Mouse (Mus musculus): ENCODE results near the gene Cd248.

Cd248 gene

GRCm38 (mm10) chr19:5052166-5052822, 15.6 kb upstream of the Cd248 start:
- peak; percentile 68 to 75 for DNase-seq

DNA sequence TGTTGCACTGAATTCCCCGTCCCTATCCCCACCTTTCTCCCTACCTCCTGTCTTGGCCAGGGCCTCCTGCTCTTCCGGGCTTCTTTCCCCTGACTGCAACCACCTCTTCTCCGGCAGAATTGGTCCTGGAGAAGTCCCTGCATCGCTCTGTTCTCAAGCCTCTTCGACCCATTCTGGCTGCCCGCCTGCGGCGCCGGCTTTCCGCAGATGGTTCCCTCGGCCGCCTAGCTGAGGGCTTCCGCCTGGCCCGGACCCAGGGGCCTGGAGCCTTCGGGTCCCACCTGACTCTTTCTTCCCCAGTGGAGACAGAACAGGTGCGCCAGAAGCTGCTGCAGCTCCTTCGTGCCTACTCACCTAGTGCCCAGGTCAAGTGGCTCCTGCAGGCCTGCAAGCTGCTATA, 15.0 kb upstream of the Cd248 start:
- peak; percentile 73 for DNase-seq

- DNase-seq, result peak; percentile 81 to 87
These were observed 14.0 kb upstream of the Cd248 start for GRCm38 (mm10) chr19:5053909-5054308.

- peak; percentile 77 to 80 for DNase-seq
These were observed 11.6 kb upstream of the Cd248 start for GRCm38 (mm10) chr19:5056251-5056650.

- no peak for DNase-seq
These were observed 9.8 kb upstream of the Cd248 start for GRCm38 (mm10) chr19:5057876-5058775.

DNA sequence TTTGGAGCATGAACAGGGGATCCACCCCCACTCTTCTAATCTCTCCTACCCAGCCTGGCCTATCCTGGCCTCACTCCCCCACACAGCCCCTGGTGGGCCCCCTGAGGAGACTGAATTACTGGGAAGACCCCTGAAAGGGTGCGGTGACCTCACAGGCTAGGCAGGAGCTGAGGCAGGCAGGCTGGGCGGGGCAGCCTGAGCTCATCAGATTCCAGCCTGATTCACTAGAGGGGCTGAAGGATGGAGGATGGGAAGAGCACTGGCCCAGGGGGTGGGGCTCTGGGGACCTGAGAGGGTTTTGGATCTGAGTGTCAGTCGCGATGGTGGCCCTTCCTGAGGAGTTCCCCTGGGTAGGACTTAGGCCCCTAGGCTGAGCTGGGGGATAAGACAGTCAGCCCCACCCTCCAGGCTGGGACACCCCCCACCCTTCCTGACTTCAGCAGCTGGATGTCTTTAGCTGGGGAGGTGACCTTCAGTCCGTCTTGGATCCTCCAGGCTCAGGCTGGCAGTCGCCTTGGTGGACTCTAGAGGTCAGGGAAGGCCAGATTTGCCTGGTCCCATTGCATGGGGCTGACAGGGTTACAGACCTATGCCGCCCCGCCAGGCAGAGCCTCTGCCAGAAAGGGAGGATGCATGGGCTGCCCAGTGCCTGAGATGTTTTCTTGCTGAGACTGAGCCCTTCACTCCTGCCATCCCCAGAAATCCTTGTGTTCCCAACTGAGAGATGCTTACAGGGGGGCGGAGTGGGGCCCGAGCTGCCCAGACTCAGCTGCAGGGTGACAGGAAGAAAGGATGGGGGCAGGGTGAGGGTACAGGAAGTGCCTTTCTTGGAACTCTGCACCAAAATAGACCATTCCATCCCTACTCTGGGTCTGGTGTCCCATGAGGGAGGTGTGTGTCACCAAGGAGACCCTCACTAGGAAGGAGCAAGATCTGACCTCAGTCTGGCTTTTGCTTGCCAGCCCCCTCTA, 8.8 kb upstream of the Cd248 start:
- no peak for DNase-seq

DNA sequence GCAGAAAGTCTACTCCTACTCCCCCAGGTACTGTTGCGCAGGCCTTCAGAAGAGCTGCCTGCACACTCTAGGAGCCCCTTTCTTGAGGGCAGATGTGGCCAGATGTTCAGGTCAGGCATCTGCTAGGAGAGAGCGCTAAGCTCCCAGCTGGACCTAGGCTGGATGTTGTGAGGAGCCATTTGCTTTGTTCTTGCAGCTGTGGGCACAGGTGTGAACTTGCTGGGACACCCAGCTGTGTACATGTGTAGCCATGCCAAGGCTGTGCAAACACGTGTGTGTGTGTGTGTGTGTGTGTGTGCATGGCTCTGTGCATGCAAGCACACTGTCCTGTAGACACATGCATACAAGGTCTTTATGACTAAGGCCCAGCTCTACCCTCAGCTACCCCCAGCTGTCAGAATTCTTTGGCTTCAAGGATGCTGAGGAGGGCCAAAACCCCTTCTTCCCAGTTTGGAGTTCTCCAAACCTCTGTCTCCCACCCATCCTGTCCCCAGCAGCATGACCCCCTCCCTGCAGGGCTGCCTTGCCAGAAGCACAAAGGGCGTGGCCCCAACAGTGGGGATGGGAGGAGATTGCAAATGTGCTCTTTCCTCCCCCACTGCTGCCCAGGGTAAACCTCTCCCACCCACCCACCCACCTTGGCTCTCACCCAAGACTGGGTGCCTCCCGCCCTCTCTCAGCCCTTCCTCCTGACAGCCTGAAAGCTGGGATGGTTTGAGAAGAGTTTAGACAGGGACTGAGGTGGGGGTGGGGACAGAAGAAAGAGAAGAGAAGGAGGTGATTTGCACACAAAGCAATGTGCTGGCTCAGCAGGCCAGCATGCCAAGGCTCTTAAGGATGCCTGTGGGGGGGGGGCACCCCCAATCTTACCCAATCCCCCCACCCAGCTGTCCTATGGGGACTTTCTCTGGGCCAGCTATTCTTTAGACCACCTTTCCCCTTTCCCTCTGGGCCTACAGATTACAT, 7.2 kb upstream of the Cd248 start:
- no peak for DNase-seq

DNA sequence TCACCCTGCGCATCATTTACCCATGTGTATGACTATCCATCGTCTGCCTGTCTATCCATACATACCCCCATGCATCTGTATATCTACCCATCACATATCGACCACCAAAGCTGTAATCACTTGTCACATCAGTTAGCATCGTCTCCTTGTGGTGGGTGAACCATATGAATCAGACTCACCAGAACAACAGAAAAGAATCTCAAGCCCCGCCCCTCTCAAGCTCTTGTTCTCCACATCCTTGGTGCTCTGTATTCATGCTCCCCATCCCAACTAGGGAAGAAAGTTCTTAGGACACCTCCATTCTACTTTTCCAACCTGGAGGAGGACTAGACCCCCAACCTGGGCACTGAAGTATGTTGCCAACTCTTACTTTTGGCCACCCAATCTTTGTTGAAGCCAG, 5.8 kb upstream of the Cd248 start:
- DNase-seq, result no peak

GRCm38 (mm10) chr19:5062446-5062845, 5.4 kb upstream of the Cd248 start:
- no peak for DNase-seq

GRCm38 (mm10) chr19:5065104-5065503, 2.8 kb upstream of the Cd248 start:
- DNase-seq, result peak in 1 of 2 experiments; percentile 46

DNA sequence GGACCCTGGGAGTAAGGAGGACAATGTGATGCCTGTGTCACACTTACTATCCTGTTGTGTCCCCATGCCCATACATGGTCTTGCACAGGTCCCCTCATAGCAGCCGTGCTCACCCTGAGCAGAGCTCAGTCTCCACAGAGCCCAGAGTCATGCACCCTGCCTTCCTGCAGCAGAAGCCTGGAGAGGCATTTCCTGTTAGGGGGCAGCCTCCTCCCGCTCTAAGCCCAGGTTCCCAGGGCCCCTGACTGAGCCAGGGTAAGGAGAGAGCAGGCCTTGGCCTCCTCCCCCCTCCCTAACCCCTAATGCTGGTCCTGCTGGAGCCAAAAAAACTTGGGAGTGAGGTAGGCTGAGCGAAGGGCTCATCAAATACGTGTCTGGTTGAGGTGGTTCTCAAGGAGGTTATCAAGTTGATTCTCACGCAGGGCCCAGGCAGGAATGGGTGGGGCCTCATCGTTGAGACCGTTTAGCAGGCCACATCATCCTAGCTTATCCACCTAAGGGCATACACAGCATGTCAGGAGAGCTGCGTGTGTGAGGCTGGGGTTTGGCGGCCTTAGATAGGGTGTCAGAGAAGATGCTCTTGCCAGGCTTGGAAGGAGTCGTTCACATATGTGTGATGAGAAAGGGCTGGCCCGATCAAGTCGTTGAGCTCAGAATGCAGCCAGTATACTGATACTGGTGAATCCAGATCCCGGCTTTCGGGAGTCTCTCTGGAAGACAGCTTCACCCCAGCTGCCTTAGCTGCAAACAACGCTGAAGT, 658 bp upstream of the Cd248 start:
- no peak for DNase-seq

DNA sequence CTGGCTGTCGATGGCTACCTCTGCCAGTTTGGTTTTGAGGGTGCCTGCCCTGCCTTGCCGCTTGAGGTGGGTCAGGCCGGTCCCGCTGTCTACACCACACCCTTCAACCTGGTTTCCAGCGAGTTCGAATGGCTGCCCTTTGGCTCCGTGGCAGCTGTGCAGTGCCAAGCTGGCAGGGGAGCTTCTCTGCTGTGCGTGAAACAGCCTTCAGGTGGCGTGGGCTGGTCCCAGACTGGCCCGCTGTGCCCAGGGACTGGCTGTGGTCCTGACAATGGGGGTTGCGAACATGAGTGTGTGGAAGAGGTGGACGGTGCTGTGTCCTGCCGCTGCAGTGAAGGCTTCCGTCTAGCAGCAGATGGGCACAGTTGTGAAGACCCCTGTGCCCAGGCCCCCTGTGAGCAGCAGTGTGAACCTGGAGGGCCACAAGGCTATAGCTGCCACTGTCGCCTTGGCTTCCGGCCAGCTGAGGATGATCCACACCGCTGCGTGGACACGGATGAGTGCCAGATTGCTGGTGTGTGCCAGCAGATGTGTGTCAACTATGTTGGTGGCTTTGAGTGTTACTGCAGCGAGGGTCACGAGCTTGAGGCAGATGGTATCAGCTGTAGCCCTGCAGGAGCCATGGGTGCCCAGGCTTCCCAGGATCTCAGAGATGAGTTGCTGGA, 824 bp downstream of the Cd248 start:
- peak; percentile 57 to 58 for DNase-seq

DNA sequence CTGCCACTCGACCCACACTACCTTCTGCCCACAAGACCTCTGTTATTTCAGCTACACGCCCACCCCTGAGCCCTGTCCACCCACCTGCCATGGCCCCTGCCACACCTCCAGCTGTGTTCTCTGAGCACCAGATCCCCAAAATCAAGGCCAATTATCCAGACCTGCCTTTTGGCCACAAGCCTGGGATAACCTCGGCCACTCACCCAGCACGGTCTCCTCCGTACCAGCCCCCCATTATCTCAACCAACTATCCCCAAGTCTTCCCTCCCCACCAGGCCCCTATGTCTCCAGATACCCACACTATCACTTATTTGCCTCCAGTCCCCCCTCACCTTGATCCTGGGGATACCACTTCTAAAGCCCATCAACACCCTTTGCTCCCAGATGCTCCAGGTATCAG, 1.6 kb downstream of the Cd248 start:
- DNase-seq, result no peak

DNA sequence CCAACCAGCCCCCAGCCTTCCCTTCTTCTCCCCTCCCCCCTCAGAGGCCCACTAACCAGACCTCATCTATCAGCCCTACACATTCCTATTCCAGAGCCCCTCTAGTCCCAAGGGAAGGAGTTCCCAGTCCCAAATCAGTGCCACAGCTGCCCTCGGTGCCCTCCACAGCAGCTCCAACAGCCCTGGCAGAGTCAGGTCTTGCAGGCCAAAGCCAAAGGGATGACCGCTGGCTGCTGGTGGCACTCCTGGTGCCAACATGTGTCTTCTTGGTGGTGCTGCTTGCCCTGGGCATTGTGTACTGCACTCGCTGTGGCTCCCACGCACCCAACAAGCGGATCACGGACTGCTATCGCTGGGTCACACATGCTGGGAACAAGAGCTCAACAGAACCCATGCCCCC, 2.1 kb downstream of the Cd248 start:
- DNase-seq, result no peak

DNA sequence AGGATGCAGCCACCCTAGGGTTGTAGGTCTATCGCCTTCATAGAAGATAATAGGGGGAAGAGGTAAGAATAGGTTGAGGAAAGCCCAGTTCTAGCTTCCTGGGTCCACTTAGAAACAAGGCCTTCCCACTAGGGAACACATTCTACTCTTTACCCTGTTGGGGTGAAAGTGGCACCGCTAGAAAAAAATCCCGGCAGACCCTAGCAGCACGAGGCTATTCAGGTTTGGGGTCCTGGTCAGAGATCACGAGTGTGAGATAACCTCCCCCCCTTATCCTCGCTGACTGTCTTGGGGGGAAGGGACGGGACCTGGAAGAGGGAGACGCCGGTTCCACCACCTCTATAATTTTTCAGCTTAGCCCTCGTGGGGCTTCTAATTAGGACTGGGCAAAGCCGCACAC, 3.2 kb downstream of the Cd248 start:
- DNase-seq, result no peak

- peak; percentile 46 to 55 for DNase-seq
These were observed 3.9 kb downstream of the Cd248 start for GRCm38 (mm10) chr19:5071545-5072369.

GRCm38 (mm10) chr19:5072389-5073019, 4.6 kb downstream of the Cd248 start:
- DNase-seq, result no peak

- DNase-seq, result peak; percentile 80 to 82
These were observed 5.2 kb downstream of the Cd248 start for GRCm38 (mm10) chr19:5073028-5073427.

GRCm38 (mm10) chr19:5073518-5073917, 5.6 kb downstream of the Cd248 start:
- DNase-seq, result no peak

Data from cerebellum, postnatal 10 days (tissue).